In genomic region chr6:114880798-114881197, GRCm38 (mm10) we compare ENCODE assay signal across 13 mouse cellular contexts.
DNase-seq lines count a peak whose midpoint lies in the region; ATAC-seq and TF ChIP-seq lines count a peak whose summit lies in the region.
"Had no signal": no experiment of that assay in that cellular context is flagged by ENCODE, and none has a peak within 500 bp of the region (broad histone marks: within the 10 kb centered on the region; RNA-seq: fewer than 3 reads in every experiment).

No protein-coding gene starts in this region.

- no peaks in the 10 kb centered on the region for H3K9me3 ChIP-seq in heart, embryonic 13.5 days
- H3K9me3 ChIP-seq in G1E (replicated peaks) = no peaks in the 10 kb centered on the region
- H3K9me3 ChIP-seq in forebrain, embryonic 14.5 days (replicated peaks; ENCODE audit: control insufficient read depth, low read length) = no peaks in the 10 kb centered on the region

- no peak overlapping the region for H3K4me3 ChIP-seq in heart, embryonic 13.5 days
- no peak overlapping the region for H3K4me3 ChIP-seq in left cerebral cortex, adult 2 months
- no peak overlapping the region for H3K4me3 ChIP-seq in G1E (ENCODE audit: low read depth, low read length)
- no peak overlapping the region for H3K4me3 ChIP-seq in forebrain, embryonic 14.5 days (ENCODE audit: low read depth, low read length)

- no peak overlapping the region for H3K9ac ChIP-seq in heart, embryonic 13.5 days
- H3K9ac ChIP-seq in forebrain, embryonic 14.5 days (ENCODE audit: low read length) = no peak overlapping the region

- peaks cover 97% of the 10 kb centered on the region for H3K4me1 ChIP-seq in heart, embryonic 13.5 days
- H3K4me1 ChIP-seq in G1E (ENCODE audit: insufficient read depth, low read depth, low read length) = peaks cover 72% of the 10 kb centered on the region
- H3K4me1 ChIP-seq in forebrain, embryonic 14.5 days (ENCODE audit: control insufficient read depth, insufficient read depth, low read length) = peaks cover 76% of the 10 kb centered on the region

- TF ChIP-seq CTCF in left cerebral cortex, adult 2 months (IDR thresholded peaks at IDR 0.05) = no peak
- no peak for TF ChIP-seq CTCF in G1E (IDR thresholded peaks at IDR 0.05; ENCODE audit: low read depth, low read length)

- 22% methylated on average over 4 of the region's 4 CpGs for WGBS in heart, embryonic 13.5 days
- WGBS in forebrain, embryonic 14.5 days = 86% methylated on average over 4 of the region's 4 CpGs

- intact Hi-C loops in heart, postnatal 10 days (cut with DNase I) = no loop called here
- intact Hi-C loops in left cerebral cortex, adult 2 months (cut with DNase I) = no loop called here
- intact Hi-C loops in left cerebral cortex, postnatal 10 days (cut with DNase I) = no loop called here

- peak overlapping the region; percentile 65 for H3K27ac ChIP-seq in heart, embryonic 13.5 days (replicated peaks)
- H3K27ac ChIP-seq in left cerebral cortex, adult 2 months = peak overlapping the region; percentile 92
- peak overlapping the region; percentile 14; the same call in 1 of the 2 replicates for H3K27ac ChIP-seq in forebrain, embryonic 14.5 days (ENCODE audit: low read depth, low read length)

- H3K36me3 ChIP-seq in heart, embryonic 13.5 days = peaks cover 28% of the 10 kb centered on the region
- H3K36me3 ChIP-seq in G1E (replicated peaks) = peaks cover 93% of the 10 kb centered on the region
- no peaks in the 10 kb centered on the region; the same call in 1 of the 2 replicates for H3K36me3 ChIP-seq in forebrain, embryonic 14.5 days (ENCODE audit: control insufficient read depth, insufficient read depth, low read length)

- H3K4me2 ChIP-seq in heart, embryonic 13.5 days = no peak overlapping the region
- H3K4me2 ChIP-seq in forebrain, embryonic 14.5 days (ENCODE audit: low read length) = no peak overlapping the region

- no peak for ATAC-seq in heart, embryonic 13.5 days (ENCODE audit: extremely low read depth, insufficient number of reproducible peaks, low FRiP score, low TSS enrichment)
- peak; percentile 42; the same call in 1 of the 2 replicates for ATAC-seq in G1E (ENCODE audit: extremely low read depth, insufficient number of reproducible peaks, low FRiP score, poor library complexity, severe bottlenecking)
- no peak for ATAC-seq in forebrain, embryonic 14.5 days

- DNase-seq in heart, postnatal 10 days = no peak
- DNase-seq in left cerebral cortex, adult 2 months (ENCODE audit: extremely low spot score in 1 of 2, low spot score in 2 of 2) = no peak
- DNase-seq in left cerebral cortex, postnatal 10 days (ENCODE audit: extremely low spot score in 1 of 2, low spot score in 2 of 2) = no peak
- no peak for DNase-seq in G1E (ENCODE audit: low spot score)
- no peak for DNase-seq in forebrain, embryonic 14.5 days (ENCODE audit: low spot score)
- DNase-seq in cerebellum, adult 11 months = no peak
- no peak for DNase-seq in urinary bladder, adult 18-20 months (ENCODE audit: low spot score in 2 of 2)
- DNase-seq: adrenal gland, postnatal 14 days; heart, adult 18-20 months; kidney, postnatal 14 days; spleen, adult 18-20 months; thymus, adult 18-20 months had no signal

- no peaks in the 10 kb centered on the region for H3K27me3 ChIP-seq in heart, embryonic 13.5 days (replicated peaks)
- no peaks in the 10 kb centered on the region for H3K27me3 ChIP-seq in G1E (ENCODE audit: insufficient read depth, low read length)
- no peaks in the 10 kb centered on the region for H3K27me3 ChIP-seq in forebrain, embryonic 14.5 days (replicated peaks; ENCODE audit: control insufficient read depth, insufficient read depth, low read length)

Comparison
In these comparisons a context has a peak if more than half of its experiments do, and no peak if none do; other contexts are left out.
1. H3K27ac ChIP-seq: peak in every context shown above with its lines; median percentile 92 in left cerebral cortex, adult 2 months; 65 in heart, embryonic 13.5 days; 14 in forebrain, embryonic 14.5 days.